Mouse (Mus musculus) small intestine, adult 2 months (tissue): ENCODE measurements around the gene Rgs11.

Source experiments
- CTCF ChIP-seq: fragments of 200-500 bp; IDR thresholded peaks from 2 replicates; pipeline ENCODE4 v1.5.1; 2012; ENCODE audit warnings: low read depth, mild to moderate bottlenecking, control low read depth, inconsistent platforms, low read length, moderate library complexity, mixed read lengths; ENCODE audit not compliant: insufficient replicate concordance, insufficient read length; ENCODE audit errors: extremely low read depth
- POLR2A ChIP-seq: fragments of 200-500 bp; IDR thresholded peaks from 2 replicates; pipeline ENCODE4 v1.6.1; 2012; ENCODE audit warnings: low read depth, mild to moderate bottlenecking, control low read depth, inconsistent platforms, low read length, moderate library complexity

DNA sequence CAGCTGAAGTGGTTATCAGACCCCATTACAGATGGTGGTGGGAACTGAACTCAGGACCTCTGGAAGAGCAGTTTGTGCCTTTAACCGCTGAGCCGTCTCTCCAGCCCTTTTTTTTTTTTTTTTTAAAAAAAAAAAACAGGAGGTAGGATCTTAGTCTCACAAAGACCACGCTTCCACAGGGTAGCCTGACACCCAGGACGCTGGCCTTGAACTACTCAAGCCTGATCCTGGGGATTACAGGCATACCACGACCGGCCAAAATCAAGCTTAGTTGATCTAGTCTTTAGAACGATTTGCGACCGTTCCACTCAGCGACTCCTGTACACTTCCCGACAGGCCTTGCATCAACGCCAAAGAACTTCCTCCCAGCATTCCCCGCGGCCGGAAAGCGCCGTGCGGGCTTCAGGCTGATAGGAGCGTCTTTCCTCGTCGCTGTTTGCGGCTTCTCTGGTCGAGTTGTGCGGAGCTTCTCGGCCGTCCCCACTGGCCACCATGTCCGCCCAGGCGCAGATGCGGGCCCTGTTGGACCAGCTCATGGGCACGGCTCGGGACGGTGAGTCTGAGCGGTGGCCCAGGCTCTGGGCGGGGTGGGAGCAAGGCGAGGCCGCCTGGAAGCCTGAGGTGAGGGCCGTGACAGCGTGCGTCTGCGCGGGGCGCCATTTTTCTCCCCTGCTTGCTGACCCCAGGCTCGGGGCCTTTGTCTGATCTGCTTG lies 49.9 kb downstream of the Rgs11 start, which contains the start of gene Luc7l:
- TF ChIP-seq CTCF (no peak), POLR2A (peak; percentile 94)
